In the genomic region with DNA sequence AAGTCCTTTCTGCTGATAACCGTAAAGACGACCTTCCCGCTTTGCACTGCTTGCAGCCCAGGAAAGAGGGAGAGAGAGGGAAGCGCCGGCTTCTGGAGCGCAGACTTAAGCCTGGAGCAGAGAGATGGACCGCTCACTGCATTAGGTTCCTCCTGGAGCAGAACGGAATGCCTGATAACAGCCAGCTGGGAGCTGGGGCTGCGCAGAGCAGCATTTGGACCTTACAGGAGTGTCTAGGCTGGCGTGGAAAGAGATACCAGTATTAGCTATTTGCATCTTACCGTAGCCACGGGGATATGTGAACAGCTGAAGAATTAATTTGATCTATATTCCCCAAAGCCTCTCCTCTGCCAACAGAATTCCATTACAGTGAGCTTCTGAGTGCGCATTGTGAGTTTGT, we compare ENCODE assay signal across 13 mouse cellular contexts. TPM values are rescaled to one million over a fixed set of nuclear protein-coding genes. Genes with fewer than 3 reads are reported as not detected.
DNase-seq lines count a peak whose midpoint lies in the region; ATAC-seq lines count a peak whose summit lies in the region.
"Had no signal": no experiment of that assay in that cellular context is flagged by ENCODE, and none has a peak within 500 bp of the region (broad histone marks: within the 10 kb centered on the region; RNA-seq: fewer than 3 reads in every experiment).

No protein-coding gene starts in this region.

- DNase-seq in forebrain, embryonic 14.5 days (ENCODE audit: low spot score): no peak
- no peak for DNase-seq in hindbrain, embryonic 10.5 days (ENCODE audit: low spot score)
- DNase-seq in brain, adult 2 months (ENCODE audit: low read depth, low spot score): peak; percentile 35
- DNase-seq in layer of hippocampus, adult 8-10 months (ENCODE audit: low spot score in 2 of 2): no peak
- no peak for DNase-seq in cerebellum, adult 9-11 months
- DNase-seq: cerebellum, postnatal 36 days; kidney, postnatal 36 days; thymus, postnatal 36 days had no signal

- H3K27ac ChIP-seq in forebrain, embryonic 16.5 days (ENCODE audit: low read length): no peak overlapping the region
- no peak overlapping the region for H3K27ac ChIP-seq in forebrain, embryonic 14.5 days (ENCODE audit: low read depth, low read length)
- H3K27ac ChIP-seq in hindbrain, embryonic 13.5 days: peak overlapping the region; percentile 65
- no peak overlapping the region for H3K27ac ChIP-seq in hindbrain, embryonic 10.5 days
- 0 out of 2 replicates have a peak overlapping the region, but pooled peaks have one; percentile 9 for H3K27ac ChIP-seq in midbrain, embryonic 16.5 days (ENCODE audit: low read length)
- H3K27ac ChIP-seq: intestine, embryonic 15.5 days; neural tube, embryonic 12.5 days had no signal

- no peaks in the 10 kb centered on the region for H3K9me3 ChIP-seq in forebrain, embryonic 16.5 days (ENCODE audit: control insufficient read depth, low read length)
- no peaks in the 10 kb centered on the region for H3K9me3 ChIP-seq in forebrain, embryonic 14.5 days (replicated peaks; ENCODE audit: control insufficient read depth, low read length)
- no peaks in the 10 kb centered on the region for H3K9me3 ChIP-seq in hindbrain, embryonic 13.5 days
- no peaks in the 10 kb centered on the region for H3K9me3 ChIP-seq in hindbrain, embryonic 10.5 days
- H3K9me3 ChIP-seq in midbrain, embryonic 16.5 days (replicated peaks; ENCODE audit: control insufficient read depth, low read length, poor library complexity, severe bottlenecking): no peaks in the 10 kb centered on the region
- H3K9me3 ChIP-seq: intestine, embryonic 15.5 days; neural tube, embryonic 12.5 days had no signal

- H3K27me3 ChIP-seq in forebrain, embryonic 16.5 days (replicated peaks; ENCODE audit: control insufficient read depth, insufficient read depth, low read length): no peaks in the 10 kb centered on the region
- no peaks in the 10 kb centered on the region for H3K27me3 ChIP-seq in forebrain, embryonic 14.5 days (replicated peaks; ENCODE audit: control insufficient read depth, insufficient read depth, low read length)
- H3K27me3 ChIP-seq in hindbrain, embryonic 13.5 days: no peaks in the 10 kb centered on the region
- no peaks in the 10 kb centered on the region for H3K27me3 ChIP-seq in hindbrain, embryonic 10.5 days (ENCODE audit: insufficient read depth, poor library complexity, severe bottlenecking)
- no peaks in the 10 kb centered on the region for H3K27me3 ChIP-seq in midbrain, embryonic 16.5 days (ENCODE audit: control insufficient read depth, insufficient read depth, low read depth, low read length)
- H3K27me3 ChIP-seq: intestine, embryonic 15.5 days; neural tube, embryonic 12.5 days had no signal

- H3K9ac ChIP-seq in forebrain, embryonic 16.5 days (replicated peaks; ENCODE audit: low read depth, low read length): no peak overlapping the region
- no peak overlapping the region for H3K9ac ChIP-seq in forebrain, embryonic 14.5 days (ENCODE audit: low read length)
- H3K9ac ChIP-seq in hindbrain, embryonic 13.5 days: peak overlapping the region; percentile 59; the same call in 1 of the 2 replicates
- no peak overlapping the region for H3K9ac ChIP-seq in midbrain, embryonic 16.5 days (ENCODE audit: low read depth, low read length)
- H3K9ac ChIP-seq: intestine, embryonic 15.5 days; neural tube, embryonic 12.5 days had no signal

- ATAC-seq in forebrain, embryonic 16.5 days: 0 out of 2 replicates have a peak, but pooled peaks have one; percentile 19
- ATAC-seq in forebrain, embryonic 14.5 days: no peak
- peak; percentile 66 for ATAC-seq in hindbrain, embryonic 13.5 days (ENCODE audit: low FRiP score)
- peak; percentile 69 for ATAC-seq in midbrain, embryonic 16.5 days
- ATAC-seq: intestine, embryonic 15.5 days had no signal

- H3K4me2 ChIP-seq in forebrain, embryonic 16.5 days (ENCODE audit: low read length): no peak overlapping the region
- H3K4me2 ChIP-seq in forebrain, embryonic 14.5 days (ENCODE audit: low read length): no peak overlapping the region
- 0 out of 2 replicates have a peak overlapping the region, but pooled peaks have one; percentile 17 for H3K4me2 ChIP-seq in hindbrain, embryonic 13.5 days
- peak overlapping the region; percentile 28; the same call in 1 of the 2 replicates for H3K4me2 ChIP-seq in midbrain, embryonic 16.5 days (ENCODE audit: low read length)
- H3K4me2 ChIP-seq: intestine, embryonic 15.5 days; neural tube, embryonic 12.5 days had no signal

- H3K36me3 ChIP-seq in forebrain, embryonic 16.5 days (ENCODE audit: control insufficient read depth, insufficient read depth): no peaks in the 10 kb centered on the region
- no peaks in the 10 kb centered on the region for H3K36me3 ChIP-seq in forebrain, embryonic 14.5 days (ENCODE audit: control insufficient read depth, insufficient read depth, low read length)
- no peaks in the 10 kb centered on the region for H3K36me3 ChIP-seq in hindbrain, embryonic 13.5 days
- 0 out of 2 replicates have a peak, but pooled peaks cover 1% of the 10 kb centered on the region for H3K36me3 ChIP-seq in hindbrain, embryonic 10.5 days
- H3K36me3 ChIP-seq in midbrain, embryonic 16.5 days (ENCODE audit: control insufficient read depth, insufficient read depth, low read length): no peaks in the 10 kb centered on the region
- H3K36me3 ChIP-seq: intestine, embryonic 15.5 days; neural tube, embryonic 12.5 days had no signal

- no peak overlapping the region for H3K4me3 ChIP-seq in forebrain, embryonic 16.5 days (replicated peaks; ENCODE audit: low read length)
- H3K4me3 ChIP-seq in forebrain, embryonic 14.5 days (ENCODE audit: low read depth, low read length): no peak overlapping the region
- H3K4me3 ChIP-seq in hindbrain, embryonic 13.5 days: no peak overlapping the region
- no peak overlapping the region for H3K4me3 ChIP-seq in hindbrain, embryonic 10.5 days
- H3K4me3 ChIP-seq in midbrain, embryonic 16.5 days (ENCODE audit: low read depth, low read length): no peak overlapping the region
- H3K4me3 ChIP-seq: intestine, embryonic 15.5 days; neural tube, embryonic 12.5 days had no signal

- H3K4me1 ChIP-seq in forebrain, embryonic 16.5 days (replicated peaks; ENCODE audit: control insufficient read depth, insufficient read depth, low read length): 0 out of 2 replicates have a peak, but pooled peaks cover 3% of the 10 kb centered on the region
- no peaks in the 10 kb centered on the region for H3K4me1 ChIP-seq in forebrain, embryonic 14.5 days (ENCODE audit: control insufficient read depth, insufficient read depth, low read length)
- H3K4me1 ChIP-seq in hindbrain, embryonic 13.5 days (replicated peaks): peaks cover 20% of the 10 kb centered on the region
- no peaks in the 10 kb centered on the region for H3K4me1 ChIP-seq in hindbrain, embryonic 10.5 days (replicated peaks)
- peaks cover 3% of the 10 kb centered on the region; the same call in 1 of the 2 replicates for H3K4me1 ChIP-seq in midbrain, embryonic 16.5 days (ENCODE audit: control insufficient read depth, insufficient read depth, low read length)
- H3K4me1 ChIP-seq: intestine, embryonic 15.5 days had no signal

- WGBS in forebrain, embryonic 16.5 days: 76% methylated on average over 13 of the region's 13 CpGs
- WGBS in forebrain, embryonic 14.5 days: 84% methylated on average over 13 of the region's 13 CpGs
- WGBS in hindbrain, embryonic 13.5 days: 62% methylated on average over 13 of the region's 13 CpGs
- 88% methylated on average over 13 of the region's 13 CpGs for WGBS in hindbrain, embryonic 10.5 days
- WGBS in midbrain, embryonic 16.5 days: 63% methylated on average over 13 of the region's 13 CpGs

RNA-seq across cellular contexts. Expression of a gene that starts 32.7 kb away (rescaled TPM):
- polyA plus RNA-seq in forebrain, embryonic 16.5 days (2015; fragmentation: Nextera tagmentation; extraction: Ambion mirVana): 7.8 and 9.9 TPM in 2 replicates
- 3.6 and 5.3 TPM in 2 replicates for polyA plus RNA-seq in forebrain, embryonic 14.5 days (2014; fragmentation: Nextera tagmentation; extraction: Ambion mirVana)
- polyA plus RNA-seq in hindbrain, embryonic 13.5 days (2015; fragmentation: Nextera tagmentation; extraction: Ambion mirVana): 9.8 and 10.4 TPM in 2 replicates
- polyA plus RNA-seq in hindbrain, embryonic 10.5 days (2016; fragmentation: Nextera tagmentation; extraction: Ambion mirVana): 3.4 and 4.3 TPM in 2 replicates
- polyA plus RNA-seq in midbrain, embryonic 16.5 days (2015; fragmentation: Nextera tagmentation; extraction: Ambion mirVana): 11.2 and 11.9 TPM in 2 replicates
- total RNA-seq in layer of hippocampus, adult 8-10 months (2022): 100 to 1,000 TPM; 134 to 154 (median 144) TPM

Comparison
In these comparisons a context has a peak if more than half of its experiments do, and no peak if none do; other contexts are left out.
1. H3K27ac ChIP-seq: peak in hindbrain, embryonic 13.5 days (single experiment) and midbrain, embryonic 16.5 days (single experiment); none in forebrain, embryonic 16.5 days (single experiment), forebrain, embryonic 14.5 days (single experiment) and hindbrain, embryonic 10.5 days (single experiment).
2. H3K4me2 ChIP-seq: peak in hindbrain, embryonic 13.5 days (single experiment) and midbrain, embryonic 16.5 days (single experiment); none in forebrain, embryonic 16.5 days (single experiment) and forebrain, embryonic 14.5 days (single experiment).